Mouse (Mus musculus): ENCODE results near the gene 4933434E20Rik. TPM values are rescaled to one million over a fixed set of nuclear protein-coding genes. Genes with fewer than 3 reads are reported as not detected.

The 4933434E20Rik gene
- polyA plus RNA-seq, 1 experiment from 2014 or later = 185 TPM

- Histone ChIP-seq H3K4me1 (peaks cover 15% of the 10 kb centered on the region), H3K27me3 (ENCODE audit: insufficient read depth, poor library complexity, severe bottlenecking) (no peaks in the 10 kb centered on the region), H3K4me3 (no peak overlapping the region), H3K27ac (no peak overlapping the region), H3K9me3 (no peaks in the 10 kb centered on the region), H3K36me3 (peaks cover 20% of the 10 kb centered on the region)
- WGBS = 87% methylated on average over 4 of the region's 4 CpGs
- DNase-seq (ENCODE audit: low spot score) = no peak
Measured at GRCm38 (mm10) chr3:90067851-90068250, 16.4 kb downstream of the 4933434E20Rik start.

- Histone ChIP-seq H3K9me3 (no peaks in the 10 kb centered on the region), H3K4me3 (no peak overlapping the region), H3K27me3 (ENCODE audit: insufficient read depth, poor library complexity, severe bottlenecking) (no peaks in the 10 kb centered on the region), H3K27ac (no peak overlapping the region), H3K36me3 (peaks cover 12% of the 10 kb centered on the region), H3K4me1 (peaks cover 15% of the 10 kb centered on the region)
- no peak for DNase-seq (ENCODE audit: low spot score)
- 75% methylated on average over 7 of the region's 7 CpGs for WGBS
Measured at GRCm38 (mm10) chr3:90069688-90070087, 18.3 kb downstream of the 4933434E20Rik start.

GRCm38 (mm10) chr3:90072294-90072693, 20.9 kb downstream of the 4933434E20Rik start, which contains the start of gene Tpm3:
Gene Tpm3 (plus strand): TSS chr3:90072649.
- H3K4me3 ChIP-seq = no peak within 1 kb of the TSS
- peaks cover 22% of the 10 kb centered on the region for H3K4me1 ChIP-seq
- H3K27me3 ChIP-seq (ENCODE audit: insufficient read depth, poor library complexity, severe bottlenecking) = no peaks in the 10 kb centered on the region
- H3K9me3 ChIP-seq = no peaks in the 10 kb centered on the region
- DNase-seq (ENCODE audit: low spot score) = peak; percentile 61
- H3K36me3 ChIP-seq = no peaks in the 10 kb centered on the region
- 57% methylated on average over 4 of the region's 4 CpGs for WGBS
- no peak within 1 kb of the TSS for H3K27ac ChIP-seq

GRCm38 (mm10) chr3:90076921-90077716, 25.7 kb downstream of the 4933434E20Rik start:
- Histone ChIP-seq H3K36me3 (no peaks in the 10 kb centered on the region), H3K4me3 (peak overlapping the region; percentile 38), H3K4me1 (peaks cover 33% of the 10 kb centered on the region), H3K9me3 (no peaks in the 10 kb centered on the region), H3K27me3 (ENCODE audit: insufficient read depth, poor library complexity, severe bottlenecking) (no peaks in the 10 kb centered on the region), H3K27ac (peak overlapping the region; percentile 67; the same call in 1 of the 2 replicates)
- peak; percentile 86 for DNase-seq (ENCODE audit: low spot score)
- WGBS = 11% methylated on average over 5 of the region's 5 CpGs

- Histone ChIP-seq H3K36me3 (no peaks in the 10 kb centered on the region), H3K4me1 (peaks cover 37% of the 10 kb centered on the region), H3K27ac (no peak overlapping the region), H3K4me3 (no peak overlapping the region), H3K9me3 (no peaks in the 10 kb centered on the region), H3K27me3 (ENCODE audit: insufficient read depth, poor library complexity, severe bottlenecking) (no peaks in the 10 kb centered on the region)
- WGBS = 52% methylated on average over 5 of the region's 5 CpGs
- no peak for DNase-seq (ENCODE audit: low spot score)
Measured at GRCm38 (mm10) chr3:90078224-90078623, 26.8 kb downstream of the 4933434E20Rik start.

GRCm38 (mm10) chr3:90079133-90079762, 27.8 kb downstream of the 4933434E20Rik start:
- DNase-seq (ENCODE audit: low spot score) = peak; percentile 99
- Histone ChIP-seq H3K36me3 (0 out of 2 replicates have a peak, but pooled peaks cover 2% of the 10 kb centered on the region), H3K9me3 (no peaks in the 10 kb centered on the region), H3K27me3 (ENCODE audit: insufficient read depth, poor library complexity, severe bottlenecking) (no peaks in the 10 kb centered on the region), H3K4me1 (peaks cover 47% of the 10 kb centered on the region), H3K4me3 (peak overlapping the region; percentile 85), H3K27ac (peak overlapping the region; percentile 95)
- WGBS = under 1% methylated on average over 33 of the region's 33 CpGs

- Histone ChIP-seq H3K27me3 (ENCODE audit: insufficient read depth, poor library complexity, severe bottlenecking) (no peaks in the 10 kb centered on the region), H3K4me1 (peaks cover 54% of the 10 kb centered on the region), H3K4me3 (peak overlapping the region; percentile 85), H3K27ac (peak overlapping the region; percentile 95), H3K9me3 (no peaks in the 10 kb centered on the region), H3K36me3 (0 out of 2 replicates have a peak, but pooled peaks cover 4% of the 10 kb centered on the region)
- WGBS = under 1% methylated on average over 53 of the region's 53 CpGs
- peak; percentile 95 for DNase-seq (ENCODE audit: low spot score)
Measured at GRCm38 (mm10) chr3:90079763-90080497, 28.5 kb downstream of the 4933434E20Rik start.

GRCm38 (mm10) chr3:90080498-90080863, 29.0 kb downstream of the 4933434E20Rik start:
- DNase-seq (ENCODE audit: low spot score) = no peak
- H3K4me3 ChIP-seq = peak overlapping the region; percentile 85
- 0 out of 2 replicates have a peak, but pooled peaks cover 4% of the 10 kb centered on the region for H3K36me3 ChIP-seq
- 1% methylated on average over 6 of the region's 6 CpGs for WGBS
- no peaks in the 10 kb centered on the region for H3K27me3 ChIP-seq (ENCODE audit: insufficient read depth, poor library complexity, severe bottlenecking)
- H3K27ac ChIP-seq = peak overlapping the region; percentile 95
- H3K9me3 ChIP-seq = no peaks in the 10 kb centered on the region
- H3K4me1 ChIP-seq = peaks cover 59% of the 10 kb centered on the region

GRCm38 (mm10) chr3:90081365-90082240, 30.2 kb downstream of the 4933434E20Rik start:
- no peak for DNase-seq (ENCODE audit: low spot score)
- Histone ChIP-seq H3K27ac (peak overlapping the region; percentile 63; the same call in 1 of the 2 replicates), H3K36me3 (peaks cover 14% of the 10 kb centered on the region), H3K4me1 (peaks cover 62% of the 10 kb centered on the region), H3K27me3 (ENCODE audit: insufficient read depth, poor library complexity, severe bottlenecking) (no peaks in the 10 kb centered on the region), H3K9me3 (no peaks in the 10 kb centered on the region), H3K4me3 (peak overlapping the region; percentile 85)
- 73% methylated on average over 5 of the region's 5 CpGs for WGBS

GRCm38 (mm10) chr3:90083034-90083433, 31.6 kb downstream of the 4933434E20Rik start:
- Histone ChIP-seq H3K4me1 (peaks cover 55% of the 10 kb centered on the region), H3K9me3 (no peaks in the 10 kb centered on the region), H3K27ac (peak overlapping the region; percentile 36; the same call in 1 of the 2 replicates), H3K4me3 (peak overlapping the region; percentile 30), H3K27me3 (ENCODE audit: insufficient read depth, poor library complexity, severe bottlenecking) (no peaks in the 10 kb centered on the region), H3K36me3 (peaks cover 28% of the 10 kb centered on the region)
- DNase-seq (ENCODE audit: low spot score) = no peak
- 42% methylated on average over 5 of the region's 5 CpGs for WGBS

- 47% methylated on average over 3 of the region's 3 CpGs for WGBS
- H3K4me3 ChIP-seq = peak overlapping the region; percentile 30
- peak overlapping the region; percentile 52 for H3K27ac ChIP-seq
- H3K27me3 ChIP-seq (ENCODE audit: insufficient read depth, poor library complexity, severe bottlenecking) = no peaks in the 10 kb centered on the region
- peaks cover 36% of the 10 kb centered on the region for H3K36me3 ChIP-seq
- no peaks in the 10 kb centered on the region for H3K9me3 ChIP-seq
- DNase-seq (ENCODE audit: low spot score) = no peak
- H3K4me1 ChIP-seq = peaks cover 51% of the 10 kb centered on the region
Measured at GRCm38 (mm10) chr3:90083698-90084324, 32.4 kb downstream of the 4933434E20Rik start.
